Mouse (Mus musculus) heart, postnatal 36 days (tissue): ENCODE data around the gene Olfr1475. TPM values are rescaled to one million over a fixed set of nuclear protein-coding genes. Genes with fewer than 3 reads are reported as not detected.
"Not testable (repeated sequence)": the region's sequence is repeated elsewhere in the genome, so short reads cannot be mapped to it uniquely, and the experiment has no call there.

Experiments used
- DNase-seq, 2 experiments: peaks; one replicate each; pipeline ENCODE4 v3.0.0; 2021 to 2022
- intact Hi-C: fragments of 180-260 bp; cut with DNase I; formaldehyde crosslinking; loops from one replicate; pipeline ENCODE4 v1.15.1; 2025
- total RNA-seq, 2 experiments: library from RNA; stranded (reverse); gene quantifications; 2 replicates each; pipeline ENCODE4 v1.2.3; 2021

Olfr1475 gene
- total RNA-seq, result not detected

GRCm38 (mm10) chr19:13480096-13480495 lies at the start of gene Olfr1475:
TSS of gene Olfr1475 (minus strand) at chr19:13480196.
- DNase-seq, result no peak
- intact Hi-C loops, result no loop called here

- intact Hi-C loops, result no loop called here
- no peak for DNase-seq
Measured at GRCm38 (mm10) chr19:13527613-13528012, 47.6 kb upstream of the Olfr1475 start, which contains the start of gene Olfr1480. TSS of gene Olfr1480 (plus strand) at chr19:13527913.

GRCm38 (mm10) chr19:13500246-13500645 lies 20.2 kb upstream of the Olfr1475 start, which contains the start of gene Olfr1477:
TSS of gene Olfr1477 (plus strand) at chr19:13500546.
- intact Hi-C loops, result no loop called here
- no peak for DNase-seq

GRCm38 (mm10) chr19:13469265-13469664 lies 10.7 kb downstream of the Olfr1475 start, which contains the start of gene Olfr1474:
TSS of gene Olfr1474 (plus strand) at chr19:13469565.
- intact Hi-C loops, DNase-seq: not testable (repeated sequence)

GRCm38 (mm10) chr19:13455986-13456385 lies 24.0 kb downstream of the Olfr1475 start, which contains the start of gene Olfr1472:
TSS of gene Olfr1472 (minus strand) at chr19:13456086.
- no peak for DNase-seq
- intact Hi-C loops, result no loop called here

GRCm38 (mm10) chr19:13443109-13443508 lies 36.9 kb downstream of the Olfr1475 start, which contains the start of gene Olfr1471:
TSS of gene Olfr1471 (plus strand) at chr19:13443409.
- intact Hi-C loops, DNase-seq: not testable (repeated sequence)

Other genes with a start within 250 kb of the Olfr1475 start
- gene Olfr1463, start 248.9 kb downstream of the Olfr1475 start, total RNA-seq, result not detected
- not detected for gene Olfr1465, start 164.7 kb downstream of the Olfr1475 start, total RNA-seq
- not detected for gene Olfr1466, start 141.3 kb downstream of the Olfr1475 start, total RNA-seq
- not detected for gene Olfr1467, start 118.0 kb downstream of the Olfr1475 start, total RNA-seq
- gene Olfr1469, start 72.3 kb downstream of the Olfr1475 start, total RNA-seq, result not detected
- gene Olfr1471, start 36.8 kb downstream of the Olfr1475 start, total RNA-seq, result not detected
- not detected for gene Olfr1472, start 24.1 kb downstream of the Olfr1475 start, total RNA-seq
- not detected for gene Olfr1474, start 10.6 kb downstream of the Olfr1475 start, total RNA-seq
- not detected for gene Olfr1477, start 20.4 kb upstream of the Olfr1475 start, total RNA-seq
- not detected for gene Olfr1480, start 47.7 kb upstream of the Olfr1475 start, total RNA-seq
- gene Olfr1484, start 103.3 kb upstream of the Olfr1475 start, total RNA-seq, result not detected
- not detected for gene Olfr1487, start 137.2 kb upstream of the Olfr1475 start, total RNA-seq
- gene Olfr1489, start 151.4 kb upstream of the Olfr1475 start, total RNA-seq, result not detected
- gene Olfr1490, start 170.9 kb upstream of the Olfr1475 start, total RNA-seq, result not detected
- gene Olfr1491, start 217.1 kb upstream of the Olfr1475 start, total RNA-seq, result not detected
- gene Olfr1493-ps1, start 243.1 kb upstream of the Olfr1475 start, total RNA-seq, result not detected